Mouse (Mus musculus): ENCODE measurements at regions not wholly inside any gene's neighbourhood (a gene's known extent, or its start where the extent isn't known, plus 50 kb on each side); places are given as distances from the start of the nearest gene placed in this dataset.

DNA sequence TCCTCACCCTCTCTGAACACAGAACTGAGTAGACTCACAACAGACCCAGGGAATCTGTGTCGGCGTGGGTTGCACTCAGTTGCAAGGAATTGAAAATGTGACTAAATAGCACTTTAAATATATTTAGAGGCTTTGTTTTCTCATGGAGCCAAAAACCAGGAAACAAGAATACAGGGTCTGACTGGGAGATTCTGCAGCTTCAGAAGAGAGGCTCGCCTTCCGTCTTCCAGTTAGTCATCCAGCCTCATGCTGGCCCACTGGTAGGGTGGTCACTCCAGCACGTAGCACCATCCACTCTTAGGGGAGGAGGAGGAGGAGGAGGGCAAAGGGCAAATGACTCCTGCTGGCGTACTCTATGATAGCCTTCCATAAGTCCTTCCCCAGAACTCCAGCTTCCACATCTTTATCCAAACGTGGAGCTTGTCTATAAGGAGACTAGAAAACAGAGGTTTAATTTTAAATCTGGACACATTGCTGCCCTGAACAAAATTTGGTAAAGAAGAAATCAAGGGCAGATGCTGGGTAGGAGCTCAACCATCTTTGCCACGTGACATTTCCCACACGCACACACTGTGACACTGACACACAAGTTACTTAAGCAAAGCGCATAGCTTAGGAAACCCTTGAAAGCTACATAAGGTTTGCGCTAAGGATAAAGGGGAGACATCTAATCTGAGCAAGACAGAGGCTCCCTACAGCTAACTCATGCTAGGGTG lies 60.8 kb downstream of the Mis18a start:
- no peak for DNase-seq (ENCODE audit: extremely low spot score in 1 of 2, low spot score in 2 of 2)
- intact Hi-C loops (cut with DNase I), result no loop called here

DNA sequence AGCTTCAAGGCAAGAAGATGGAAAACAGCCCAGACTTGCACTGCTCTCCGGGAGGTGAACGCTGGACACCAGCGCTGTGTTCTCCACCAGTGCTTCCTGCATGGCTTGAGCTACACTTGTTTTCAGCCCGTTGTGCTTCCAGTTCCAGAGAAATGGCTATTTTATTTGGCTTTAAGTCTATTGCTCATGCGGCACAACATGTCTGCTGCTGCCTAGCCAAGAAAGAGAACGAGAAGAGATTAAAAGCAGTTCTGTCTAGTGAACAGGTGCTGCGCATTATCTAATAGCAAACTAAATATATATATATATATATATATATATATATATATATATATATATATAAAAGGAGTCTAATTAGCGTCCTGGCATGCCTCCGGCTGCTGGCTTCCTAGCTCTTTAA lies 63.1 kb downstream of the Mis18a start:
- intact Hi-C loops (cut with DNase I), result no loop called here
- no peak for DNase-seq (ENCODE audit: extremely low spot score in 1 of 2, low spot score in 2 of 2)

DNA sequence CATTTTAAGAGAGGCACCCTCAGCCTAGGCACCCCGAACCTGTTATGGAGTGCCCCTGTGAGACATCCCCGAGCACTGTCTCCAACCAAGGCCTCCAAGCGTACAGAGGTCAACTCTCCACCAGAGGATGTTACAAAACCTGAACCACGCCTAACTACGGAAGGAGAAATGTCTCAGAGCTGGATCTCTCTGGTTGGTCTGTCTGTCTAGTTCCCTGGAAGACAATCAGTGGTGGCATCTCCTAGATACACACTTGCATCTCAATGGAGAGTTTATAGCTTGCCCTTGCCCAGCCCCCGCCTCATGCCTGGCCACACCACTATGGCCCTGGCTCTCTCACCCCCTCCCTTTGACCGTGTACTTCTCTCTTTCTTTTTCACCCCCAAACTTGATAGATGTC lies 69.2 kb downstream of the Mis18a start:
- DNase-seq (ENCODE audit: extremely low spot score in 1 of 2, low spot score in 2 of 2), result no peak
- intact Hi-C loops (cut with DNase I), result no loop called here

DNA sequence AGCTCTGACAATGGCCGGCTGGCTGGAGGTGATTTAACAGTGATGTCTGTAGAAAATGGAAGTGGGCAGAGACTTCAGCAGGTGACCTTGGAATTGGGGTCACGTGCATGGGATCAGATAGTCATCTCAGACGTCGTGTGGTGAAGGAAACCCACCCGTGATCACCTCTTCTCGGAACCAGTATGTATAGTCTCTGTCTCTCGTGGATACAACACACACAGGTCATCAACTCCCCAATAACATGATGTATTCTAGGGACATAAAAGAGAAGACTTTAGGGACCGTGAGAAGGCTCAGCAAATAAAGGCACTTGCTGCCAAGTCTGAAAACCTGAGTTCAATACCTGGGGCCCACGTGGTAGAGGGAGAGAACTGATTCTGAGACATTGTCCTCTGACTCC lies 70.2 kb downstream of the Mis18a start:
- intact Hi-C loops (cut with DNase I), result no loop called here
- DNase-seq (ENCODE audit: extremely low spot score in 1 of 2, low spot score in 2 of 2), result no peak

DNA sequence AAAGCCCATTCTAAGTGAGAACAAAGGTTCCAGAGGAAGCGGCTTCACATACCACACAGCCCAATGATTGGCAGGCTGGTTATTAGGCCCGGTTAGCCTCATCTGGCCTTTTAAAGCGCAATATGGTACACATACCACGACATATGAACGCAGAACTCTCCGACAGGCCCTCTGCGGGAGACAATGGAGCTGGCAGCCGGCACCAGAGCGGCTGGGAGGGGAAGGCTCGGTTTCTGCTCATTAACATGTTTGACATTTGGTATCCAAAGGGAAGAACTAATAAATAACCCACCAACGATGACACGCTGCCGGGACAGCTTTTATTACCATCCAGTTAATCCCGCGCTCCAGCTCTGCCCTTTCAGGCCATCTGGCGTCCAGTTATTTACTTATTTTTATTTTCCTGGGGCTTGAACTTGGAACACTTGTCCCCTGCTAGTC lies 70.6 kb downstream of the Mis18a start:
- intact Hi-C loops (cut with DNase I), result no loop called here
- no peak for DNase-seq (ENCODE audit: extremely low spot score in 1 of 2, low spot score in 2 of 2)

DNA sequence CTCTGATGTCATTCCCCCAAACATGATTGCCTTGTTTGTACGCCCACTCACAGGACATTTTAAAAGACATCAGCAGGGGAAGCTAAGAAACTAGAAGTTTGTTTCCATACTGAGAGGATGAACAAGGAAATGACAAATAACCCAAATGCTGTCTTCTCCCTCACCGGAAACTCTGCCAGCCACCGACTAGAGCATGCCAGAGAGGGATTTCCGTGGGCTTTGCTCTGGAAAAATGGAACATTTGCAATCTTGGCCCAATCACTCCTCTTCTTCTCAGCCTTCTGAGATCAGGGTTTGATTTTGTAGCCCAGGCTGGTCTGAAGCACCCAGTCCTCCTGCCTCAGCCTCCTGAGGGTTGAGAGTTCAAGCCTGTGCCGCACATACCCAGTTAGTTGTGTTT lies 72.4 kb downstream of the Mis18a start:
- intact Hi-C loops (cut with DNase I), result no loop called here
- DNase-seq (ENCODE audit: extremely low spot score in 1 of 2, low spot score in 2 of 2), result no peak

DNA sequence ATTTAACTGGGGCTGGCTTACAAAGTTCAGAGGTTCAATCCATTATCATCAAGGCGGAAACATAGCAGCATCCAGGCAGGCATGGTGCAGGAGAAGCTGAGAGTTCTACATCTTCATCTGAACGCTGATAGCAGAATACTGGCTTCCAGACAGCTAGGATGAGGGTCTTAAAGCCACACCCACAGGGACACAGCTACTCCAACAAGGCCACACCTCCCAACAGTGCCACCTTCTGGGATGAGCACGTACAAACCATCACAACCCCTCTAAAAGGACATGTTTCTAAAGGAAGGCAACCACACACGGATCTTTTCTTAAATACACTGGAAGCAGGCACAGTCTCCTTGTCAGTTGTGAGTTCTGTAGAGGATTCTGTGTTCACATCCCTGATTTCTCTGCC lies 74.4 kb downstream of the Mis18a start:
- DNase-seq (ENCODE audit: extremely low spot score in 1 of 2, low spot score in 2 of 2), result no peak
- intact Hi-C loops (cut with DNase I), result no loop called here

DNA sequence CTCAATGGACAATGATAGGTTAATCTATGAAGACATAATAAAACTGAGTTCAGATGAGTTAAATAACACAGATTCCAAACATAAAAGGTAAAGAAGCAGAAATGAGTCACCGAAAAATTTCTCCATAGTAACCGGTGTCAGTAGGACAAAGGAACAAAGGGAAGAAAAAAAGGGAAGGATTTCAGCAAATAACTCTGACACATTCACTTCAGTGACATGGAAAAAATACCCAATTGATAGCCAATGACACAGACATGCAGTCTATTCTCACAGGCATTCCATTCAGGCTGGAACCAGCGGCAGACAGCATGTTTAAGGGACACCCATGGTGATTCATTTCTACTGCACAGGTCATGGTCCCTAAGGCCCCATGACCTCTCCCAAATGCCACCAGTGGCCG lies 79.0 kb downstream of the Mis18a start:
- DNase-seq (ENCODE audit: extremely low spot score in 1 of 2, low spot score in 2 of 2), result no peak
- intact Hi-C loops (cut with DNase I), result no loop called here

DNA sequence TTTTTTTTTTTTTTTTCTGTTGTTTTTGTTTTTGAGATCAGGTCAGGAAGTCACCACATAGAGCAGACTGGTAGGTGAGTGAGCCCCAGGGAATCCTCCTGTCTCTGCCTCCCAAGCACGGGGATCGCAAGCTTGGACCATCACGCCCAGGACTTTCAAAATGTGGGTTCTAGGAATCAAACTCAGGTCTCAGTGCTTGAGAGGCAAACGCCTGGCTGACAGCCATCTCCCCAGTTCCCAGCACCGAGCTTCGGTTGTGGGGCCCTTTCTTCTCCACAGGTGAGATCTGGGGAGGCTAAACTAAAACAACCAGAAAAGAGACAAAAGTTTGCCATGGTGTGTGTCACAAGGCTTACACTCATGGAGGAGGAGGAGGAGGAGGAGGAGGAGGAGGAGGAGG lies 84.5 kb downstream of the Mis18a start:
- intact Hi-C loops (cut with DNase I), result no loop called here
- no peak for DNase-seq (ENCODE audit: extremely low spot score in 1 of 2, low spot score in 2 of 2)

DNA sequence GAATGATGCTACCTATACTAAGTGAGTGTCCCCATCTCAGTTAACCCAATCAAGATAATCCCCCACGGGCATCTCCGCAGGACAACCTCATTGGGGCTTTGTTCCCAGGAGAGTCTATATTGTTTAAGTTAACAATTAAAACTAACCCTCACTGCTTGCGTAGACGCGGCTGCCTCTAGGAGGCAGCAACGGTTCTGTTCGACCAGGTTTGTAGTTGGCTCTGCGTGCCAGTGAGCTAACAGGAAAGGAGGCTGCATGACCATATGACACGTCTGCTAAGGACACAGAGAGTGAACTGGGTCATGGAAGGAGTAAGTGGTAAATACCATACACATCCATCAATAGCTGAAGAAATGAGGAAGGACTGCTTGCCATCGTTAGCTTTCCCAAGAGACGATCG lies 92.0 kb downstream of the Mis18a start:
- intact Hi-C loops (cut with DNase I), result no loop called here
- no peak for DNase-seq (ENCODE audit: extremely low spot score in 1 of 2, low spot score in 2 of 2)

DNA sequence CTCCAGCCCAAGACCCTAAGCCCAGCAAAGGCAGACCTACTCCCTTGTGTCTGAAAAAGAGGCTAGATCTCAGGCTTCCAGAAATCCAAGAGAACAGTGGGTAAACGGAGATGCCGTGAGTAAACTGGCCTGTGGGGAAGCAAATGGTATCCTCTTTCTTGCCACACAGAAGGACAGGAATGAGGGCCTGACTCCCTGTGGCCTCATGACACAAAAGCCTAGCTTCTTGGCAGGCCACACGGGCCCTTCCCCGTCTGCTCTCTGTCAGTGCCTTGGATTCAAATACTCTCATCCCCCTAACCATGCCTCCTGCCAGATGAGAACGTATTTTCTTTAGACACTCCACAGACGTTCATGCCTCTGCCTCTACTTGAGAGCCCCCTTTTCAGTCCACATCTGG lies 97.2 kb downstream of the Mis18a start:
- intact Hi-C loops (cut with DNase I), result no loop called here
- DNase-seq (ENCODE audit: extremely low spot score in 1 of 2, low spot score in 2 of 2), result peak in 1 of 2 experiments; percentile 37

DNA sequence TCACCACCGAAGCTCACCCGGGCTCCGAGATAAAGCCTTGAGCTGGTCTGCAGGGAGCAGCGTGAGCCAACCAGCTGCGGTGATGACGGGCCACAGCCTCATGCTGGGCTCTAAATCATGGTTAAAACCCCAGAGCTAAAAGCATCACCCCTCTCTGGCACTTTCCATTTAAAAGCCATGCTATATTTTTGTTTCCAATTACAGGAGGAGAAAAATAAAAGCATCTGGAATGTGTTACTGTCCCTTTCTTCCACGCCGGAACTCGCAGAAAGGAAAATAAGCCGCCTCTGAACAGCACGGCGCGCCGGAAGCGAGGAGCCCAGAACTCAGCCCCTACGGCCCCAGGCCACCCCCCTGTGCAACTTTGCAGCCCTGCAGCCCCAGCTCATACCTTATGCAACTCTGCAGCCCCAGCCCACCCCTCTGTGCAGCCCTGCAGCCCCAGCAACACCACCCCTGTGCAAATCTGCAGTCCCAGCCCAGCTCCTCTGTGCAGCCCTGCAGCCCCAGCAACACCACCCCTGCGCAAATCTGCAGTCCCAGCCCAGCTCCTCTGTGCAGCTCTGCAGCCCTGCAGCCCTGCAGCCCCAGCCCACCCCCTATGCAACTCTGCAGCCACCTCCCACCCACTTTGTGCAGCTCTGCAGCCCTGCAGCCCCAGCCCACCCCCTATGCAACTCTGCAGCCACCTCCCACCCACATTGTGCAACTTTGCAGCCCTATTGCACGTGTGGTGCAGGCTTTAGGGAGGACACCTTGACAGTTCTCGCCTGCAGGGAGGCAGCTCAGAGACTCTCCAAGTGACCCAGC lies 97.9 kb downstream of the Mis18a start:
- DNase-seq (ENCODE audit: extremely low spot score in 1 of 2, low spot score in 2 of 2), result peak in 1 of 2 experiments; percentile 53
- intact Hi-C loops (cut with DNase I), result no loop called here

DNA sequence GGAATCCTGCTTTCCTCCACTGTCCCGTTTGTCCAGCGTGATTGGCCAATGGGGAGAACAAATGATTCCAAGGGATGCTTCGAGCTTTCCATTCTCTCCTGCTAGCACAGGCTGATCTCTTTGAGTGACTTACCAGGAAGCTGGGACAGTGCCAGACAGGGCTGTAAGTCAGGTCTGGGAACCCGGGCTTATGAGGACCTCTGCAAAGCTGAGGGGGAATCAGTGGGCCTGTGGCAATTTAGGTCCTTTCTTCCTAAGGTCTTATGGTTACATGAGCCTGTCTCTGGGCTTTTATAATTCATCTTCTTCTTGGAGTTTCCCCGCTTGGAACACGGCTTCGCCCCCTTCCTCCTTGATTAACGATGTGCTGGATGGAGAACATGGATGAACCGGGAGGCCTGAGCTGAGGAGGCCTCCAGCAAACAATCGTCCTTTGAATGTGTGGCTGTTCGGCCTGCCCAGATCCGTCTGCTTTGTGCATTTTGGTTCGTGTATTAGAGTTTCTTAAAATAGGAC lies 98.5 kb downstream of the Mis18a start:
- no peak for DNase-seq (ENCODE audit: extremely low spot score in 1 of 2, low spot score in 2 of 2)
- intact Hi-C loops (cut with DNase I), result no loop called here

DNA sequence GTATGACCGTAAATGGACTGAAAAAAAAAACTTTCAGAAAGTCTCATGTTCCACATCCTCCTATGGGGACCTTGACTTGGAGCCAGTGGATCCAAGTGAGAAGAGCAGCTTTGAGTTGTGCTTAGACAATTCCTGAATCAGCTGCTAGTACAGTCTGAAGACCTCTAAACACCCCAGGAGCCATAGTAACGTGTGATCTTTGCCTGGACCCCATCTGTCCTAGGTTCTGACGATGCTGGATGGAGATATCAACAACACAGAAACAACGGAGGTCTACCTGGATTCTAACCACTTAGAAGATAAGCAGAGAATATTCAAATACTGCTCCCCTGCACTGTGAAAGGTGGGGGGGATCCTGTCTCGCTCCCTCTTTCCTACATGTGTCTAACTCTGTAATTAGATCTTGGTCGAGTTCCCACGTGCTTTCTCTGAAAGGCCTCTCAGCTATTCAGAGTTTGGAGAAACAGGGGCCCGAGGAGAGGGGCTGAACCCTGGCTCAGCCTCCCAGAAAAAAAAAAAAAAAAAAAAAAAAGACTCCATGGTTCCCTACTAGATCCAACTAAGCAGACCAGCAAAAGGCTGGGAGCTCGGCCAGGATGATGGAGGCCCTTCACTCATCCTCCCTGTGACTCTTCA lies 101.1 kb downstream of the Mis18a start:
- intact Hi-C loops (cut with DNase I), result no loop called here

DNA sequence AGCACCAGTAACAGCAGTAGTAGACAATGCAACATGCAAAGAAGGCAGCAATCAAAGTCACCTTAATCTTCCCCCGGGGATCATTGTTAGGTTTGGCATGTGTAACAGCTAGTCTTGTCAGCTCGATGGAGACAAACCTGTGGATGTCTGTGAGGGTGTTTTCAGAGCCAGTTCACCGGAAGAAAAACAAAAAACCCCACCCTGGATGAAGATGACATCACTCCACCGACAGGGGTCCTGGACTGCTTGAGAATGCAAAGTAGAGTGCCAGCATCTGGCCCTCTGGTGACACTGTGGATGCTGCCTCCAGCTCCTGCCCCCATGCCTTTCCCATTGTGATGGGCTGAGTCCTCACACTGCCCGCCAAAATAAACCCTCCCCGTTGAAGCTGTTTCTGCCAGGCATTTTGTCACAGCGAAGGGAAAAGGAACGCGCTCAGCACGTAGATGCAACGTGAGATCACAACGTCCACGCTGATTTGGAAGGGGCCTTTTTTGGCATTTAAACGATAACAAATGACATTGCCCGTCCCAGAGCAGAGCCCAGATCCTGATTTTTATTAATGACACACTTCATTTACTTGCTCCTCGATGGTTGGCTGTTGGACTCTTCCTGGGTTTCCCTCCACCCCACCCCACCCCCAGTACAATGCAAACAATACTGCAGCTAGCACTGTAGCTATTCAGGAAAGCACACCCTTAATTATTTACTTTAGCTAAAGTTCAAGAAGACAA lies 101.7 kb downstream of the Mis18a start:
- intact Hi-C loops (cut with DNase I), result no loop called here
- DNase-seq (ENCODE audit: extremely low spot score in 1 of 2, low spot score in 2 of 2), result peak in 1 of 2 experiments; percentile 36

More for the DNA sequence above, 101.1 kb downstream of the Mis18a start:
- DNase-seq (ENCODE audit: extremely low spot score in 1 of 2, low spot score in 2 of 2), result no peak

DNA sequence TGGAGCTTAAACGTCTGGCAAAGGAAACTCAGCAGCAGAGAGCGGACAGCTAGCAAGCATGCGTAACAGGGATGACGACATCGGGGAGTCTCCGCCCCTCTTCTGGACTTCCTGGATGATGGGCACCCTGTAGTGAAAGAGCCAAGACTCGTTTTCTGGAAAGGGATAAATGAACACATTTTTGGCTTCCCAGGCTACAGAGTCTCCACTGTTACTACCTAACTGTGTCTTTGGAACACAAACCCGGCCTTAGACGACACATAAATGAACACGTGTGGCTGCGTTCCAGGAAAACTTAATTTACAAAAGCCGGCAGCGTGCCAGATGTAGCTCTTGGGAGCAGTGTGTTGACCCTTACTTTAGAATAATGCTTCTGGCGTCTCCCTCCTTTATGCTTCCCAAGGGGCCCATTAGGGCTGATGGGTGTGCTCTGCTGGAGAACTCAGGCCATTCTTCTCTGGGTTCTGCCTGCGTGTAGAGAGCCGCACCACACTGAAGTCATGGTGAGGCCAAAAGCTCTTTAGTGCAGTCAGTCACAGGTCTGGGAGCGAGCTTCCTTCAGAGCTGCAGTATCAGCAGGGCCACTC lies 103.1 kb downstream of the Mis18a start:
- peak; percentile 51 to 89 for DNase-seq (ENCODE audit: extremely low spot score in 1 of 2, low spot score in 2 of 2)
- intact Hi-C loops (cut with DNase I), result loop anchor here (5.0 kb wide), 1 partner anchor 237 kb away; the partner anchor contains the start of gene Hunk

DNA sequence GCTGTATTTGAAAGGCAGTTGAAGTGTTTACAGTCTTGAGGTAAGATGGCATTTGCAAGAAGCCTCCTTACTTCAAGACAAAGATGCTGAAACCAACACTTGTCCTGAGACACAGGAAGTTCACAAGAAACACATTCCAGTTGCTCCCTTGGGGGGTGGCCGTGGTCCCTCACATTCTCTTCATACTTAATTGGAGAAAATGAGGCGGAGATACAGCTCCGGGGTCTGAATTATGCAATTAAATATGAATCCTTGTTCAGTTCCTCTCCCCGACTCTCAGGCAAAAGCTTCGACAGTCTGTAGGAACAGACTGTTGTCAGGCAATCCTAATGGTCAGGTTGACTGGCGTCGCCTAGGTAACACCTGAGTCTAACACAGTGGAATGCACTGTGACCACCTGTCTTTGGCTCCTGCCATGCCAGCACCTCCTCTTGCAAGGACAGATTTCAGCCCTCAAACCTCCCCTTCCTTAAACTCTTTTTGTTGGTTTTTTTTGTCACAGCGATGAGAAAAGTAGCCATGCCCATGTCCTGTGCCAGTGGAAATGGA lies 104.5 kb downstream of the Mis18a start:
- DNase-seq (ENCODE audit: extremely low spot score in 1 of 2, low spot score in 2 of 2), result no peak
- intact Hi-C loops (cut with DNase I), result loop anchor here (5.0 kb wide), 1 partner anchor 235 kb away; the partner anchor contains the start of gene Hunk

DNA sequence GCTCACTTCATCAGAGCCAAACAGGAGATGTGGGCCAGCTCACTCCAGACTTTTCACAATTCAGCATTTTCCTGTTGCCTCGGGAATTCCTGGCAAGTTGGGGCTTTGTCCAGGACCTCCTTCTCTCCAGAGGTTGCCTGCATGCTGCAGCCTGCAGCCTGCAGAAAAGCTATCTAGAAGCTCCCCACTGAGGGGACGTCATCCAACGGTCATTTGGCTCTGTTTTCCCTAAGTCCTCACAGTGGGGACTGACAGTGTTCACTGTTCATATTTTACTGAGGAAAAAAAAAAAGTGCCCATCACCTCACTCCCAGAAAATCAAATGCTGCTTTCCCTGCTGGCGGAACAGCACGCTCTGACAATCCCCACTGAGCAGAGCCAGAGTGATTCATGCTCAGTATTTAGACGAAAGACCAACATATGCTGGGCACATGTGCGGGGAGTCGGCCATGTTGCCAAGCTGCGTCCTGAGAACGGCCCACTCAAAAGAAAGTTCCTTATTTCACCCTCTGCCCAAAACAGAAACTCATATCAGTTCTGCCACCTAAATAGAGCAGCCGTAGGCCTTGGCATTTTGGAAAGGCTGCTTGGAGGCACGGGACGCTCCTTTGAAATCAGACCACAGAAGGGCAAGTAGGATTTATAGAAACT lies 105.3 kb downstream of the Mis18a start:
- intact Hi-C loops (cut with DNase I), result loop anchor here (5.0 kb wide), 1 partner anchor 235 kb away; the partner anchor contains the start of gene Hunk

More for the DNA sequence above, 105.3 kb downstream of the Mis18a start:
- DNase-seq (ENCODE audit: extremely low spot score in 1 of 2, low spot score in 2 of 2), result peak; percentile 63 to 79

Data from left cerebral cortex, postnatal 10 days (tissue).